Mouse (Mus musculus) limb, embryonic 13.5 days (tissue): ENCODE data around the gene Ccdc92b. TPM values are rescaled to one million over a fixed set of nuclear protein-coding genes. Genes with fewer than 3 reads are reported as not detected.
"Not testable (repeated sequence)": the region's sequence is repeated elsewhere in the genome, so short reads cannot be mapped to it uniquely, and the experiment has no call there.

ENCODE experiments used
- ATAC-seq: fragments of 200-750 bp; cut with Nextera tagmentation; 2 replicates; pipeline ENCODE4 v1.8.0; 2017; ENCODE audit warnings: low read depth, moderate number of reproducible peaks, moderate TSS enrichment; ENCODE audit not compliant: low FRiP score
- H3K27ac ChIP-seq: fragments of 300-500 bp; sonication (generic); 2 replicates; pipeline ENCODE4 v1.5.1; 2015; ENCODE audit warnings: inconsistent platforms, mild to moderate bottlenecking, moderate library complexity
- H3K27me3 ChIP-seq: fragments of 300-500 bp; sonication (generic); 2 replicates; pipeline ENCODE4 v1.6.1; 2015; ENCODE audit warnings: mild to moderate bottlenecking, inconsistent platforms
- H3K36me3 ChIP-seq: fragments of 300-500 bp; sonication (generic); 2 replicates; pipeline ENCODE4 v1.6.1; 2015; ENCODE audit warnings: inconsistent platforms, mild to moderate bottlenecking, moderate library complexity
- H3K4me1 ChIP-seq: fragments of 300-500 bp; sonication (generic); 2 replicates; pipeline ENCODE4 v1.6.1; 2015; ENCODE audit warnings: inconsistent platforms
- H3K4me2 ChIP-seq: fragments of 300-500 bp; sonication (generic); replicated peaks from 2 replicates; pipeline ENCODE4 v1.6.1; 2015; ENCODE audit warnings: inconsistent platforms, mild to moderate bottlenecking, moderate library complexity
- H3K4me3 ChIP-seq: fragments of 300-500 bp; sonication (generic); 2 replicates; pipeline ENCODE4 v1.5.1; 2015; ENCODE audit warnings: moderate library complexity, mild to moderate bottlenecking, inconsistent platforms
- H3K9ac ChIP-seq: fragments of 300-500 bp; sonication (generic); 2 replicates; pipeline ENCODE4 v1.6.1; 2015; ENCODE audit warnings: mild to moderate bottlenecking, inconsistent platforms
- H3K9me3 ChIP-seq: fragments of 300-500 bp; sonication (generic); 2 replicates; pipeline ENCODE4 v1.6.1; 2016; ENCODE audit warnings: inconsistent platforms
- WGBS: fragments of 180-500 bp; shearing (Covaris S2); methylation state at CpG from one replicate; pipeline ENCODE4 v1.1.7; 2015; 5-methylcytosine and 5-hydroxymethylcytosine counted together
- polyA plus RNA-seq: library from polyadenylated mRNA; unstranded; fragments of >200 nt; fragmentation: Nextera tagmentation; extraction: Ambion mirVana; gene quantifications from 2 replicates; pipeline ENCODE4 v1.2.1, GENCODE M21; 2015

Gene Ccdc92b
- polyA plus RNA-seq, result 0.33 and 0.37 TPM in 2 replicates

- peaks cover 66% of the 10 kb centered on the region for H3K27me3 ChIP-seq
Measured at GRCm38 (mm10) chr11:74619201-74619955, at the start of gene Ccdc92b. Gene Ccdc92b, plus strand, starts transcription at chr11:74619605.

DNA sequence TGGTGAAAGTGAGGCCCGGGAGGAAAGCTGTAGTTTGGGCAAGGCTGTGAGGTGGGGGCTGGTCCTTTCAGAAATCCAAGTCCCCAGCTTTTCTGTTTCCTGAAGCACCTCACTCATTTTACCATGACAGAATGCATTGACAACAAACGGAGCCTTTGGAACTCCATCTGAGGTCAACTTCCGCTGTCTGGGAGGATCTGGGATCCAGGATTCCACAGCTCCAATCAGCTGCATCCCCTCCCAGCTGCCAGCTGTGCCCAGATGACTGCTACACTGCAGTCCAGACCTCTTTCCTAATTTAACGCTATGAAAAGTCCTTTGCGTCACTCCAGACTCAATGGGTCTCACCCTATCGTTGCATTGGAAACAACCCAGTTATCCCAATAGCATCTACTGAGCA, 49.7 kb upstream of the Ccdc92b start:
- H3K4me1 ChIP-seq, result no peaks in the 10 kb centered on the region
- no peak overlapping the region for H3K4me2 ChIP-seq
- WGBS, result 61% methylated on average over 6 of the region's 6 CpGs
- no peaks in the 10 kb centered on the region for H3K27me3 ChIP-seq
- H3K9me3 ChIP-seq, result no peaks in the 10 kb centered on the region
- no peak overlapping the region for H3K9ac ChIP-seq
- no peaks in the 10 kb centered on the region for H3K36me3 ChIP-seq
- H3K27ac ChIP-seq, result no peak overlapping the region
- H3K4me3 ChIP-seq, result no peak overlapping the region
- ATAC-seq, result no peak

More at GRCm38 (mm10) chr11:74619201-74619955, at the start of gene Ccdc92b:
- H3K4me2 ChIP-seq, result peak within 1 kb of the TSS; percentile 60
- H3K36me3 ChIP-seq, result no peaks in the 10 kb centered on the region
- H3K4me1 ChIP-seq, result peaks cover 6% of the 10 kb centered on the region; the same call in 1 of the 2 replicates
- H3K9ac ChIP-seq, result no peak within 1 kb of the TSS
- H3K4me3 ChIP-seq, result peak within 1 kb of the TSS; percentile 33
- no peak within 1 kb of the TSS for H3K27ac ChIP-seq
- H3K9me3 ChIP-seq, result no peaks in the 10 kb centered on the region
- peak; percentile 78 for ATAC-seq
- 1% methylated on average over 56 of the region's 63 CpGs for WGBS

GRCm38 (mm10) chr11:74572459-74573061, 46.8 kb upstream of the Ccdc92b start:
- Histone ChIP-seq H3K9me3 (no peaks in the 10 kb centered on the region), H3K4me3 (no peak overlapping the region), H3K4me1 (no peaks in the 10 kb centered on the region), H3K4me2 (no peak overlapping the region), H3K9ac (no peak overlapping the region), H3K27ac (no peak overlapping the region), H3K27me3 (no peaks in the 10 kb centered on the region), H3K36me3 (no peaks in the 10 kb centered on the region)
- ATAC-seq, result no peak
- WGBS, result 72% methylated on average over 6 of the region's 6 CpGs

DNA sequence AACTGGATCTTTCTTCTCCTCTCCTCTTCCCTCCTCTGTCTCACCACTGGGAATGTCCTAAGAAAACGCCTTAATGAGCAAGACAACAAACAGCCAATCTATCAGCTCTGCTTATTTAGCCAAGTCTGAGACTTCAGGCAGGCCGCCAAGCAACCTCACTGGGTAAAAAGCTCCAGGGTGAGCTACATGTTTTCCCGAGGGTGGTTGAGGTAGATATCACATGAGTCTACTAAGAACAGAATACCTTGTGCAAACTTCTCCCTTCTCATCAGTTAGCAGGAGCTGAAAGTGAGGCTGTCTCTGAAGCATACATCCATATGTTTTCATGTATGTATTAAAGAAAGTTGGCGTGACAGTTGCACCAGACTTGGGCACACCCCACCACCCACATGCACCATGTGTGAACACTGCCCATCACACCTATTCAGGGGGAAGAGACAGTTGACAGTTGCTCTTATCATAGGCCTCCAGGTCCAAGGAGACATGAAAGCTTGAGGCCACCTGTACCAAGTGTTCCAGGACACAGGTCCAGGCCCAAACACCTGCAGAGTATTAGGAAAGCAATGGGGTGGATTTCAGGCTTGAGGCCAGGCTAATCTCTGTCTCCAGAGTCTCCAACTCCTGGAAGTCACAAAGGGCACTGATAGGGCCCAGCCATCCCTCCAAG, 44.5 kb upstream of the Ccdc92b start:
- Histone ChIP-seq H3K9ac (no peak overlapping the region), H3K36me3 (no peaks in the 10 kb centered on the region), H3K4me2 (no peak overlapping the region), H3K27me3 (no peaks in the 10 kb centered on the region), H3K4me1 (no peaks in the 10 kb centered on the region), H3K9me3 (no peaks in the 10 kb centered on the region), H3K4me3 (no peak overlapping the region), H3K27ac (no peak overlapping the region)
- no peak for ATAC-seq
- WGBS, result 73% methylated on average over 4 of the region's 4 CpGs

DNA sequence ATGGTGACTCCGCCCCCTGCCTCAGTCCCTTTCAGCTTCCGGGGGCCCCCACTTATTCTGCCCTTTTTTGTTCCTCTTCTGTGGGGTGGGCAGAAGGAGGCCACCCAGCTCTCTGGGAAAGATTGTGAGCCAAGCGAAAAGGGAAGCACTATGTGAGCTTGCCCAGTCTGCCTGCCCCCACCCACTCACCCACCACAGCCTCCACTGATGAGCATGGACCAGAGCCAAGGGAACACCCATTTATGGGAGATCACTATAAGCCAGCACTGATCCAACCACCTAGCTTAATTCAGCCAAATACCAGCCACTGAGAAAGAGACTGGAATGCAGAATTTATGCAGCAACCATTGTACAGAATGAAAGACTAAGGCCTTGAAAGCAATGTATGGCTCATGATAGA, 43.5 kb upstream of the Ccdc92b start:
- Histone ChIP-seq H3K9ac (no peak overlapping the region), H3K4me1 (no peaks in the 10 kb centered on the region), H3K27ac (no peak overlapping the region), H3K36me3 (no peaks in the 10 kb centered on the region), H3K4me2 (no peak overlapping the region), H3K27me3 (no peaks in the 10 kb centered on the region), H3K4me3 (no peak overlapping the region), H3K9me3 (no peaks in the 10 kb centered on the region)
- 74% methylated on average over 3 of the region's 3 CpGs for WGBS
- no peak for ATAC-seq

GRCm38 (mm10) chr11:74577068-74577467, 42.3 kb upstream of the Ccdc92b start:
- no peak overlapping the region for H3K9ac ChIP-seq
- H3K36me3 ChIP-seq, result no peaks in the 10 kb centered on the region
- 67% methylated on average over 3 of the region's 3 CpGs for WGBS
- H3K9me3 ChIP-seq, result no peaks in the 10 kb centered on the region
- ATAC-seq, result no peak
- H3K27ac ChIP-seq, result no peak overlapping the region
- no peaks in the 10 kb centered on the region for H3K4me1 ChIP-seq
- H3K4me3 ChIP-seq, result no peak overlapping the region
- no peaks in the 10 kb centered on the region for H3K27me3 ChIP-seq
- H3K4me2 ChIP-seq, result no peak overlapping the region

- not testable (repeated sequence) for H3K9me3 ChIP-seq, H3K27ac ChIP-seq, H3K4me3 ChIP-seq, H3K9ac ChIP-seq, H3K36me3 ChIP-seq, H3K4me1 ChIP-seq, ATAC-seq, H3K4me2 ChIP-seq
- H3K27me3 ChIP-seq, result peaks cover 23% of the 10 kb centered on the region
- 61% methylated on average over 4 of the region's 4 CpGs for WGBS
Measured at GRCm38 (mm10) chr11:74581333-74581732, 38.1 kb upstream of the Ccdc92b start.

DNA sequence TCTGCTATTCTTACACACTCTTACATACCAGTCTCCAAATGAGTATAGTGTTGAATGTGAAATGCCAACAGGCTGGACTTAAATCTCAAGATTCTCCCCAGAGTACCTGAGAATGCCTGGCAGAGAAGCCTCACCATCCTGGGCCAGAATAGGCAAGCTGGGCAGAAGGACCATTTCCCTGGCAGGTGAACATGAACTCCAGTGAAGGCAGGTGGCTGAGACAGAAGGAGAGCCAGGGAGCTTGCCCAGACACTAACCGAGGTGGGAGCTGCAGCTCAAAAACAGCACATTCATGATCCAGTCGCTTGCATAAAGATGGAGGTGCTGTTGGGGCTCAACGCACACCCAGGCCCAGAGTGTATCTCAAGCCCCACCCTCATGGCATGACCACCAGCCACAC, 36.9 kb upstream of the Ccdc92b start:
- ATAC-seq, result no peak
- no peaks in the 10 kb centered on the region for H3K4me1 ChIP-seq
- 81% methylated on average over 3 of the region's 3 CpGs for WGBS

DNA sequence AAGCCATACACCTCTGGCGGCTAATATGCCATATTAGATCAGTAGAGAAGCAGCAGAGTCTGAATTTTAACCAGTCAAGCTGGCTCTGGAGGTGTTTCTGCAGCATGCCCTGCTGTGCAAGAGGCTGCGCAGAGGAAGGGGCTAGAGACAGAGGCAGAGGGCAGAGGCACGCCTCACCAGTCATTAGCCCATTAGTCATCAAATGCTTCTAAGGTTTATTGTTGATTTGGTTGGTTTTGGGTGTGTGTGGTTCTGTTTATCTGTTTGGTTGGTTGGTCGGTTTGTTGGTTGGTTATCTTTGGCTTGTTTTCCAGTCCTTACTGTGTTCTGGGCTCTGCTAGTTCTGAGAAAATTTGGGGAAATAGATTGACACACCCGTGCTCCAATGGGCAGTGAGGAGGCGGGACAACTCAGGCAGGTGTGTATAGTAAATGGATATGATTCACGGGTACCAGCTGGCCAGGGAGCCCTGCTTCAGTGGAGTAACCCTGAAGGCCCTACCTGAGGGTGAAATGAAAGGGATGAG, 35.5 kb upstream of the Ccdc92b start:
- Histone ChIP-seq H3K27ac (no peak overlapping the region), H3K9me3 (no peaks in the 10 kb centered on the region), H3K9ac (no peak overlapping the region), H3K27me3 (peaks cover 45% of the 10 kb centered on the region), H3K4me1 (no peaks in the 10 kb centered on the region), H3K36me3 (no peaks in the 10 kb centered on the region), H3K4me2 (no peak overlapping the region), H3K4me3 (no peak overlapping the region)
- no peak for ATAC-seq
- WGBS, result 68% methylated on average over 7 of the region's 7 CpGs

More for the DNA sequence above, 36.9 kb upstream of the Ccdc92b start:
- Histone ChIP-seq H3K4me3 (no peak overlapping the region), H3K4me2 (no peak overlapping the region), H3K9ac (no peak overlapping the region), H3K36me3 (no peaks in the 10 kb centered on the region), H3K27me3 (peaks cover 30% of the 10 kb centered on the region), H3K9me3 (no peaks in the 10 kb centered on the region), H3K27ac (no peak overlapping the region)

DNA sequence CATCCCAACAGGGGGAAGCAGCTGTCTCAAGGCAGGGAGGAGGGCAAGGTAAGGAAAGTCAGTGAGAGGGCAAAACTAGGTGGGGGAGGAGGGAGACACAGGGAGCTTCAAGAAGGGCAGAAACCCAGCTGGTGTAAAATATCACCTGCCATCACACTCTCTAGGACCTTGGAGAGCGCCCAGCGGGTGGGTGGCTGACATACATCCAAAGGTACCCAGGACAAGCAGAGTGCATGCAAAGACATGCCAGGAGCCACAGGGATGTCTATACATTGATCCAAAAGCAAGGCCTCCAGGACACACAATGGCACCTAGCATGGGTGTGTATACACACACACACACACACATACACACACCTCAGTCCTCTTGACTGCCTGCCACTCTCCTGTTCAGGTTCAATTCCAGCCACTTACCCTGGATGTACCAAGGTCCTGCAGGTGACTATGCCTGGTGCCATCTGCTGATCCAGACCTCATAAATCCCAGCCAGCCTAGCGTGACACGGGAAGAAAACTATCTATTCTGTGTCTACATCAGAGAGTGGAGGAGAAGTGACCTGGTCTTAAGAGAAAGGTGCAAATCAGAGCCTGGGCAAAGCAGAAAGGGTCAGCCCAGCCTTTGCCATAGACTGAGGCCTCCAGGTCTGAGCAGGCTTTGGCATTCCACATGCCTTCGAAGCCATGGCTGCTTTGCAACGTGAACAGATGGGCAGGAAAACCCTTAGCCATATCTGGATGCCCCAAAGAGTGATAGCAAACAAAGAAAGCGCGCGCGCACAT, 34.3 kb upstream of the Ccdc92b start:
- no peak overlapping the region for H3K9ac ChIP-seq
- no peaks in the 10 kb centered on the region for H3K36me3 ChIP-seq
- 63% methylated on average over 10 of the region's 10 CpGs for WGBS
- H3K27me3 ChIP-seq, result peaks cover 57% of the 10 kb centered on the region
- ATAC-seq, result no peak
- H3K4me2 ChIP-seq, result no peak overlapping the region
- no peaks in the 10 kb centered on the region for H3K9me3 ChIP-seq
- no peak overlapping the region for H3K4me3 ChIP-seq
- H3K4me1 ChIP-seq, result peaks cover 7% of the 10 kb centered on the region
- no peak overlapping the region for H3K27ac ChIP-seq

DNA sequence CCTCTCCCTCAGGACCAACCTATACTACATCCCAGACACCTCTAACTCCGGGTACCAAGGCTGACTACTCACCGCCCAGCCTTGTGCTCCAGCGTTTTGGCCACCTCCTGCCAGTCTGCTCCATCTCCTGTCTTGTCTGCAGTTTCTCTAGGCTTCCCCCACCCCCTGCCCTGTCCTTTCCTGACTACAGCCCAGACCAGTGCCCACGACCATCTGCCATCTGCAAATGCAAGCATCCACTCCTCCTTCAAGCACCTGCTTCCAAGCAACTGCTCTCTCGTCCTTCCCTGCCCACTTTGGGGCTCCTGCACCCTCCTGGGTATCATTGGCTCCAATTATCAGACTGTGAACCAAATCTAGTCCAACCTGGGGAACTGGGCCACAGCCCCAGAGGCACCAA, 33.0 kb upstream of the Ccdc92b start:
- Histone ChIP-seq H3K9me3 (no peaks in the 10 kb centered on the region), H3K9ac (no peak overlapping the region), H3K4me1 (peaks cover 8% of the 10 kb centered on the region), H3K27me3 (peaks cover 70% of the 10 kb centered on the region), H3K27ac (no peak overlapping the region), H3K4me2 (no peak overlapping the region), H3K4me3 (no peak overlapping the region), H3K36me3 (no peaks in the 10 kb centered on the region)
- no peak for ATAC-seq
- 61% methylated on average over 5 of the region's 5 CpGs for WGBS
